Mouse (Mus musculus) spleen, postnatal 14 days (tissue): Measurements from ENCODE around the gene Scnm1.
"Not testable (repeated sequence)": the region's sequence is repeated elsewhere in the genome, so short reads cannot be mapped to it uniquely, and the experiment has no call there.

Experiments used
- DNase-seq, 2 experiments: peaks; one replicate each; pipeline ENCODE4 v3.0.0; 2021 to 2022; ENCODE audit warnings: low spot score in 2 of 2

Gene Scnm1

GRCm38 (mm10) chr3:95107308-95107707 lies 26.5 kb downstream of the Scnm1 start:
- not testable (repeated sequence) for DNase-seq

GRCm38 (mm10) chr3:95106338-95107117 lies 27.3 kb downstream of the Scnm1 start, which contains the start of gene Pip5k1a:
Gene Pip5k1a (minus strand): TSS chr3:95106930.
- DNase-seq = peak; percentile 91 to 94

DNA sequence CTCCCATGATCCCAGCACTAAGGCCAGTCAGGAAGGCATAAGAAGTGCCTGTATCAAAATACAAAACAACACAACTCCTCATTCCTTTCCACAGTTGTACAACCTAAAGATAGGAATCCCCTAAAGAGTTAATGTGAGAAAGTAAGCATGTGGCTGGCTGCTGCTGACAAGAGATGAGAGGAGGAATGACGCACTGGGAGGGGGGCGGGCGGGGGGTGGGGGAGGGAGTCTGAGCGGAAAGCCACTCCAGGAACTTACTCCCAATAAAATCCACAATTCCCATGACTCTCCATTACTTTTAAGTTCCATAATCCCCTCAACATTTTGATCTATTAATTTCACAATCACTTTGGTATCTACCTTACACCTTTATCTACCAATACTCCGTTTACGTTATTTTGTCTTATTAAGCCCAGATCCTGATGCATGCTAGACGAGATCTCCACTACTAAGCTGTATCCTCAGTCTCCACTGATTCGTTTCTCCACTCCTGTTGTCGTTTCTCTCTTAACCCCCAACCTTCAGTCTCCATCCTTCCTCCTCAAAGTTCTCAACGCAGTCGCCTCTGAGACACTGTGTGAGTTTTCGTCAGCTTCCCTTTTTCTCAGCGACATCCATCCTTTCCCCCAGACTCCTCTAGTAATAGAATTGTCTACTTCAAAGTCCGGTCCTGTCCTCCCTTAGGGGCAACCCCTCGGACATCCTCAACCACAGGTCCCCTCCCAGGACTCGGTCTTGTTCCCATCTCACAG lies 28.0 kb downstream of the Scnm1 start:
- DNase-seq = no peak

GRCm38 (mm10) chr3:95105121-95105520 lies 28.7 kb downstream of the Scnm1 start:
- no peak for DNase-seq

- DNase-seq = no peak
Measured at GRCm38 (mm10) chr3:95100854-95101253, 33.0 kb downstream of the Scnm1 start.

GRCm38 (mm10) chr3:95088071-95088470 lies 45.7 kb downstream of the Scnm1 start:
- no peak for DNase-seq
